ENCODE assay signal across 10 mouse cellular contexts in the genomic region with DNA sequence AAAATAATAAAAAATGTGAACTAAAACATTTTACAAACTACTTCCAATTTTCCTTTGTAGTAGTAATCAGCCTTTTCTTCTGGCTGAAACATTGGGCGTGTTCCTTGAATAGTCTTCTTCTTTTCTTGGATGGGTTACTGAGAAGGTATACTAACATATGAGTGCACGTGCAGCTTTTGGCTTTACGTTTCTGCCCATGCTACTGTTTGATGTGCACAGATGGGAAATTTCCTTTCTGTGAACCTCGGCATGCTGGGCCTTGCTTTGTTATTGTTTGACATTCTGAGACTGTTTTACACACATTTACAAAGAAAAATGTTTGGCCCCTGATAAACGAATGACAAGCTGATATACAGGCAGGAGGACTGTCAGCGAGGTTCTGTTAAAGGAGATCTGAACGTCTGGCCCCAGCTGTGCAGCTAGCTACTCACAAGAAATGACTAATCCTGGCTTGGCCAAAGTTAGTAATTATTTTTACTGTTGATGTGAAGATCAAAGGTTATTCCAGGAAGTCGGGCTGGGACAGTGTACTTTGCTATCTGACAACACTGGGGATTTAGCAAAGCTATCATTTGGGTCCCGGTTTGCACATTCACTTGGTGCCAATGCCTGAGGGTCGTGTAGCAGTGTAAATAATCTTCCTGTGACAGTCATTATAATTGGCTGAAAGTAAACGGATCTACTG.
A peak's percentile ranks its signal among the peaks of the same experiment; 100 is the strongest.
DNase-seq lines count a peak whose midpoint lies in the region; ATAC-seq and TF ChIP-seq lines count a peak whose summit lies in the region.
"Had no signal": no experiment of that assay in that cellular context is flagged by ENCODE, and none has a peak within 500 bp of the region (broad histone marks: within the 10 kb centered on the region; RNA-seq: fewer than 3 reads in every experiment).

No protein-coding gene starts in this region.

- no peak overlapping the region for H3K4me3 ChIP-seq in C2C12 (ENCODE audit: insufficient read depth, poor library complexity, severe bottlenecking)
- no peak overlapping the region for H3K4me3 ChIP-seq in liver, embryonic 11.5 days (ENCODE audit: low read depth, low read length)
- H3K4me3 ChIP-seq: heart, embryonic 15.5 days; limb, embryonic 12.5 days had no signal

- H3K9ac ChIP-seq in liver, embryonic 11.5 days (ENCODE audit: low read depth, low read length) = no peak overlapping the region
- H3K9ac ChIP-seq: heart, embryonic 15.5 days; limb, embryonic 12.5 days had no signal

- 42% methylated on average over 11 of the region's 11 CpGs for WGBS in liver, embryonic 11.5 days

- no peaks in the 10 kb centered on the region for H3K79me2 ChIP-seq in C2C12 (ENCODE audit: control insufficient read depth, insufficient read depth)

- peak; percentile 81 for ATAC-seq in liver, embryonic 11.5 days (replicated peaks; ENCODE audit: low FRiP score)

- TF ChIP-seq CTCF in C2C12 (IDR thresholded peaks at IDR 0.05; ENCODE audit: control insufficient read depth, insufficient read depth, insufficient read length) = no peak

- DNase-seq in NIH3T3 (ENCODE audit: low read depth) (peak; percentile 2), MN1 (ENCODE audit: low spot score) (no peak)
- DNase-seq in heart, postnatal 36 days = peak; percentile 26 to 29
- DNase-seq in liver, embryonic 11.5 days (ENCODE audit: low spot score) = no peak
- DNase-seq in cerebellum, postnatal 4 days (ENCODE audit: low spot score in 2 of 2) = no peak
- no peak for DNase-seq in cerebellum, postnatal 14 days
- no peak for DNase-seq in cerebellum, adult 8-10 months

- intact Hi-C loops in heart, postnatal 36 days (cut with DNase I) = no loop called here

- no peak overlapping the region for H3K27ac ChIP-seq in liver, embryonic 11.5 days (ENCODE audit: low read depth, low read length)
- H3K27ac ChIP-seq: heart, embryonic 15.5 days; limb, embryonic 12.5 days had no signal

- no peaks in the 10 kb centered on the region for H3K79me3 ChIP-seq in C2C12 (ENCODE audit: low read depth)

- no peak overlapping the region for H3K4me2 ChIP-seq in liver, embryonic 11.5 days
- H3K4me2 ChIP-seq: heart, embryonic 15.5 days; limb, embryonic 12.5 days had no signal

- H3K4me1 ChIP-seq in liver, embryonic 11.5 days (replicated peaks; ENCODE audit: control insufficient read depth, insufficient read depth, low read length) = peaks cover 6% of the 10 kb centered on the region; the same call in 1 of the 2 replicates
- H3K4me1 ChIP-seq: heart, embryonic 15.5 days; limb, embryonic 12.5 days had no signal

- H3K27me3 ChIP-seq in C2C12 (ENCODE audit: control insufficient read depth, insufficient read depth, insufficient read length) = no peaks in the 10 kb centered on the region
- H3K27me3 ChIP-seq in liver, embryonic 11.5 days (replicated peaks; ENCODE audit: control insufficient read depth, insufficient read depth, low read length) = no peaks in the 10 kb centered on the region
- H3K27me3 ChIP-seq: heart, embryonic 15.5 days; limb, embryonic 12.5 days had no signal

- H3K9me3 ChIP-seq in liver, embryonic 11.5 days (ENCODE audit: control insufficient read depth, low read length) = no peaks in the 10 kb centered on the region
- H3K9me3 ChIP-seq: heart, embryonic 15.5 days; limb, embryonic 12.5 days had no signal

- no peak overlapping the region for H3ac ChIP-seq in C2C12 (ENCODE audit: control insufficient read depth, insufficient read length, low read depth)

- no peaks in the 10 kb centered on the region for H3K36me3 ChIP-seq in C2C12 (ENCODE audit: control insufficient read depth, insufficient read depth)
- H3K36me3 ChIP-seq in liver, embryonic 11.5 days (ENCODE audit: control insufficient read depth, insufficient read depth, low read length) = no peaks in the 10 kb centered on the region
- H3K36me3 ChIP-seq: heart, embryonic 15.5 days; limb, embryonic 12.5 days had no signal

TF ChIP-seq in C2C12, 6 proteins besides CTCF, POLR2A, EP300 and RAD21:
- TF ChIP-seq CEBPB (IDR thresholded peaks at IDR 0.05; ENCODE audit: low read depth) (no peak), MYOG (IDR thresholded peaks at IDR 0.05; ENCODE audit: control insufficient read depth, extremely low read depth, insufficient read length) (no peak), MYOD1 (IDR thresholded peaks at IDR 0.05; ENCODE audit: control insufficient read depth, insufficient read length, low read depth) (peak; percentile 62), MAX (IDR thresholded peaks at IDR 0.05) (no peak), USF1 (IDR thresholded peaks at IDR 0.05; ENCODE audit: low read depth) (no peak), FOSL1 (IDR thresholded peaks at IDR 0.05; ENCODE audit: insufficient read depth, low read length, poor library complexity, severe bottlenecking) (no peak)
TF ChIP-seq in C2C12: peak in this region for 1.

Comparison
In these comparisons a context has a peak if more than half of its experiments do, and no peak if none do; other contexts are left out.
1. DNase-seq: peak in NIH3T3 (single experiment) and heart, postnatal 36 days (2 of 2); none in liver, embryonic 11.5 days (single experiment), cerebellum, postnatal 4 days (0 of 2), cerebellum, postnatal 14 days (0 of 2), cerebellum, adult 8-10 months (single experiment) and MN1 (single experiment).